Mouse (Mus musculus) adrenal gland, adult 2 months (tissue): ENCODE measurements around the gene Micu1. TPM values are rescaled to one million over a fixed set of nuclear protein-coding genes. Genes with fewer than 3 reads are reported as not detected.
A peak's percentile ranks its signal among the peaks of the same experiment; 100 is the strongest.
"Not testable (repeated sequence)": the region's sequence is repeated elsewhere in the genome, so short reads cannot be mapped to it uniquely, and the experiment has no call there.

Experiments used
- DNase-seq: peaks from one replicate; pipeline ENCODE4 v3.0.0; 2021
- long read RNA-seq: library from polyadenylated mRNA; stranded (forward); transcript quantifications from one replicate; pipeline ENCODE4 v2.0.0, GENCODE M21; 2021
- polyA plus RNA-seq: library from polyadenylated mRNA; depleted of rRNA; stranded (reverse); fragments of >200 nt; gene quantifications from 2 replicates; pipeline ENCODE4 v1.2.3, GENCODE M21; 2012; rRNA removed
- total RNA-seq, 2 experiments: library from RNA; stranded (reverse); gene quantifications; 2 replicates each; pipeline ENCODE4 v1.2.3; 2021

Gene Micu1
- total RNA-seq (10 to 100 TPM; 65.8 to 74.9 TPM), polyA plus RNA-seq (41.7 and 46.5 TPM in 2 replicates)
- long read RNA-seq, transcript Micu1-205 (2 exons, 360 nt), result minor isoform, 9 of 110 reads
- long read RNA-seq, transcript Micu1-204 (12 exons, 2,442 nt), result major isoform, 93 of 110 reads
- long read RNA-seq, partial matches to known transcripts, result 4 of 110 reads
- long read RNA-seq, other reads (novel, unspliced or antisense), result 3 of 110 reads

DNA sequence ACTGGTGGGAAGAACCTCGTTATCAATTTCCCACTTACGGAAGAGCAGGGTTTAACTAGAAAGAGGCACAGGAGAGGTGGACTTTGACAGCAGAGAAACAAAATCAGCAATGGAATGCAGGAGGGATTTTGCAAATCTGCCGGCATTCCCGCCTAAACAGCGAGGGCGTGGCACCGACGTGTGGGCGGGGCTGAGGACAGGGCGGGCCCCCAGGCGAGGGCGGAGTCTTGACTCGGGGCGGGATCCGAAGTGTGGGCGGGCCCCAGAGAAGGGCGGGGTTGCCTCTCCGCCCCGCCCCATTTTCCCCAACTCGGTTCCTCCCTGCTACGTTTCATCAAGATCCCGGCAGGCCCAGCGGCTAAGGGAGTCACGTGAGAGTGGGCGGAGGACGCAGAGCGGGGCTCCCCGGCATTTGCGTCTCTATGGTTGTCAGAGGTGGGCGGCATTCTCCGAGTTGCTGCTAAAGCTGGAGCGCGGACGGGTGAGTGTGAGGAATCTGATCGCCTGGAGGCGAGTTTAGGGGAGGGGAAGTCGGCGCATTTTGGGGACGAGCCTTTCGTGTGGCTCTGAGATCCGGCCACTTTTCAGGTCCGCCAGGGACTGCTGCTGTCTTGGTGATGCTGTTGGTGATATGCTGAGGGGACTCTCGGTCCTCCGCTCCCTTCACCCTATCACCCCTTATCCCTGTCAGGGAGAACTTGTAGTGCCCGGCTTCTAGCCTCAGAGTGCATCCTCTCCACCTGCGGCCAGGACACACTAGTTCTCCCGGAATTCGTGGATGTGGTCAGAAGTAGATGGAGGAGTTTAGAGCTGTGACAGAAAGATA, at the start of gene Micu1:
TSS of gene Micu1 (plus strand) at position 271 of the 826 bp plus-strand sequence.
- DNase-seq, result peak; percentile 98

DNA sequence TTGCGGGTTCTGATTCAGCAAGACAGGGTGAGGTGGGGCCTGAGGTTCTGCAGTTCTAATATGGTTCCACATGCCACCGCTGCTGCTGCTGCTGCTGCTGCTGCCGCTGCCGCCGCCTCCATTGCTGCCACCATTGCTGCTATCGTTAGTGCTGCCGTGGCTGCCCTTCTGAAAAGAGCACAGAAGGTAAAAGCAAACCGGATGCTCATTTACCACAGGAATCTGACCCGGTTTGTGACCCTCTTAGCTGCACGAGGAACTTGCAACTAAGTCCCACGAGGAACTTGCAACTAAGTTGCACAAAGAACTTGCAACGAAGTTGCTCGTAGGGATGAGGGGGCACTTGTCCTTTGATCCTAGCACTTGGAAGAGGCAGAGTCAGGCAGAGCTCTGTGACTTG, 45.5 kb upstream of the Micu1 start:
- no peak for DNase-seq

DNA sequence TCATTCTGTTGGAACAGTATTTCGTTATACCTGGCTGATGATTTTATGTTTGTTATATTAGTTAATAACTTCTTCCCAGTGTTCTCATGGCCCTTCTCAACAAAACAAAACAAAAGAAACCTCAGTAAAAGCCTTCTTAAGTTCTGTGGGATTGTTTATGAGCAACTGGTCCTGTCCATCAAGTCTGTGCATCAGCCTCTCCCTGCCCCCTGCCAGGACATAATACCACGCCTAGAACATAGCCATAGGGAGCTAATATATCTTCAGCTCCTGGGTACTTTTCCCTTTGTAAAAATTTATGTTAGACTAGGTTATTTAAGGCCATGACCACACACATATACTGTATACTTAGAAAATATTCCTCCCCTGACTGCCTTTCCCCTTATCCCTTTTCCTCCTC, 37.5 kb upstream of the Micu1 start:
- DNase-seq, result no peak

DNA sequence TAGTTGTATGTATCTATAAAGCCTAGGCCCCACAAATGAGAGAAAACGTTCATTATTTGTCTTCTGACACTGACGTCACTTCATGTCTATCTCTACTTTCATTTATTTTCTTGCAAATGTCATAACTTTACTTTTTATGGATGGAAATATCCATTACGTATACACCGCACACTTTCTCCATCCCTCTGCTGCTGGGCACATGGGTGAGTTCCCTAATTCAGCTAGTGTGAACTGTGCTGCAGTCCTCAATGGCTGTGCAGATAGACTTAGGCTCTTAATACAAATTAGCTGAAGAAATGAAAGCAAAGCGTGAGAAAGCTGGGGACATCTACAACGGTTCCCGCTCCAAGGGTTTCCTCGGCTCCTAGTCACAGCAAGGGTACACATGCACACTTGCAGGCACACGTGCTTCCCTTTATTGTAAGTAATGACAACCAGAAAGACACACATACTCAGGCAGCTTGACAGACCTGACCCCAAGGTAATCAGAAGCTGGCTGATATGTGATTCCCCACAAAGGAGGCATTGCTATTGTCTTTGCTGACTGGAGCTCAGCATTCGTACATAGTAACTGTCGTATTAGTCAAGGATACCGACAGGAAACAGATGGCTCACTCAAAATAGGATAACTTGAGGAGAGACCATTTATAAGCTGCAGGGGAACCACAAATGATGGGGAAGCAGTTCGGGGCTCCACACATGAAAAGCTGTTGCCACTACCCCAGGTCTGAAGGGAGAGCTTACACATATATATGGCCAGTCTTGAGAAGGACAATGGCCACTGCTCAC, 36.6 kb upstream of the Micu1 start:
- no peak for DNase-seq

DNA sequence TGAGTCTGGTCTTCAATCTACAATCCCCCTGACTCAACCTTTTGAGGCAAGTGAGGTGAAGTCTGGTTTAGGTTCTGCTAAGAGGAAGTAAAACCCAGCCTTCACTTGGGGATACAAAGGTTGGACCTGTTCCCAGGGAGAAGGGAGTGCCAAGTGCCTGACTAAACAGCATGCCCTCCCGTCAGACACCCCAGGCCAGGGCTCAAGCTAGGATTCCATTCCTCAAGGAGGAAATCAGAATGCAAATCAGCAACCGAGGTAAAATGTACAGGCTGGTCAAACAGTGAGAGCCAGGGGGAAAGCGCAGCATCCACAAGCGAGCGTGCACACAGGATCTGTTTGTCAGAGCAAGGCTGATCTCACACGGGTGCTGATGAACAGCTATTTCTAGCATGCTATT, 34.9 kb upstream of the Micu1 start:
- DNase-seq, result peak; percentile 29

DNA sequence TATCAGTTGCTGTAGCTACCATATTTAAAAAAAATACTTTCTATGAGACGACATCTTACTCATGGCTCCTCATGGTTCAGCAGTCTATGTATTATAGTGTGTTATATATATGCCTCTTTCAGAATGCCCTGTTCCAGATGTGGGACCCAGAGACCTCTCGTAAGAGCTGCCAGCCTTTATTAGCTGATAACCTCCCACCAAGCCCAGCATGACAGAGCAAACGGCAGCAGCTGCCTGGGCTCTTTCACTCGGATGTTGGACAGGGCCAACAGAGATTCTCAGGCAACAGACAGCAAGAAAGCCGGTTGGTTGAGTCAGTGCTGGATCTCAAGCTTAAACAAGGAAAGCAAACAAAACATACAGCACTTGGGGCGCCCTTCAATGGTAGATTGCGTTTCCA, 33.8 kb upstream of the Micu1 start:
- no peak for DNase-seq

DNA sequence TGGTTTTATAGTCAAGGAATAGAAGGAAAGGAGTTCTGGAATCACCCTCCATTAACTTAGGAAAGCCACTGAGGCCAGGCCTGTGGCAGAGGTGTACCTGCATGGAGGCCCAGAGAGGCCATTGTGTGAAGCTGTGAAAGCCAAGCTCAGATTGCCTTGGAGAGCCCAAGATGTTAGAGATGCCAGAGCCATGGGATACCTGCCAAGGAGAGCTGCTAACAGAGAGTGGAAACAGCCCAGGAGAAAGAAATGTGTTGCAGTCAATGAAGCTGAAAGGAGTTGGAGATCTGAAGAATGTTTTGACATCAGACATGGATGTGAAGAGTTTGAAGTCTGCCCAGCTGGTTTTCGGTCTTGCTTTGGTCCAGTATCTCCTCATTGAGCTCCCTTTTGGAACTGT, 24.4 kb upstream of the Micu1 start:
- DNase-seq, result no peak

DNA sequence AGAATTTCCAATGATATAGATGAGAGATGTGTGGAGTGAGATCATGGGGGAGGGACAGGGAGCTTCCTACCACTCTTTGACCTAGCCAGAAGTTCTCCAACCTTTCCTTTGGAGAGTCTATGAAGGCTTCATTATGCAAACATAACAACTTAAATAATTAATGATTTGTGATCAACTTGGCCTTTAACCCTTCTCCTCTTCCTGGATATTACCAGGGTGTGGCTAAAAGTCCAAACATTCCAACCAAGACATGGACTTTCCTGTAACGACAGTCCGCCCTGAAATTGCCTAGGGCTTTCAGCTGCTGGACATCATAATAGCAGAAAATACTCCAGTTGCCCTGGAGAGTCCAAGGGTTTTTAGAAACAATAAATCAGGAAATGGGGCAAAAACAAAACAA, 23.1 kb upstream of the Micu1 start:
- no peak for DNase-seq

DNA sequence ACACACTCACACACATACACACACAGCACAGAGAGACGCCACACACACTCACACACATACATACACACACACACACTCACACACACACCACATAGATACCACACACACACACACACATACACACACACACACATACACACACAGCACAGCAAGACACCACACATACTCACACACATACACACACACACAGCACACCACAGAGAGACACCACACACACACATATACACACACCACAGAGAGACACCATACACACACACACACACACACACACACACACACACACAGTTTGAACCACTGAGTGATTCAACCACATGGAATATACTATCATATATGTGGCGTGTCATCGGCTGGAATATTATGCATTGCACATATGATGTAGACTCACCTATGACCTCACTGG, 16.7 kb upstream of the Micu1 start:
- DNase-seq, result not testable (repeated sequence)

DNA sequence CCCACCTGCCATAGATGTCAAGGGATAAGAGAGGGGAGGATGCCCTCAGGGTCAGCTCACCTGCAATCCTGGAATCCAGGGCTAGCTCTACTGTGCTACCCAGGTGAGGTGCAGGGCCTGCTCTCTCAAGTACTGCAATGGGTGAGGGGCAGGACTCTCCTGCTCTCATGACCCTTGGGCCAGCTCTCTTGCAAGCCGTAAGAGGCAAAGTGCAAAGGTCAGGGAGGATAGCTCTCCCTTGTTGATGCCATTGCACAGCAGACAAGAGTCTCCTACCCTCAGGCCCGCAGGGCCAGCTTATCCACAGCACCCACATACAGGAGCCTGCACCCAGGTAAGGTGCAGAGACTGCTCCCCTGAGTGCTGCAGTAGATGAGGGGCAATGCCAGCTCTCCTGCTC, 15.2 kb upstream of the Micu1 start:
- no peak for DNase-seq

DNA sequence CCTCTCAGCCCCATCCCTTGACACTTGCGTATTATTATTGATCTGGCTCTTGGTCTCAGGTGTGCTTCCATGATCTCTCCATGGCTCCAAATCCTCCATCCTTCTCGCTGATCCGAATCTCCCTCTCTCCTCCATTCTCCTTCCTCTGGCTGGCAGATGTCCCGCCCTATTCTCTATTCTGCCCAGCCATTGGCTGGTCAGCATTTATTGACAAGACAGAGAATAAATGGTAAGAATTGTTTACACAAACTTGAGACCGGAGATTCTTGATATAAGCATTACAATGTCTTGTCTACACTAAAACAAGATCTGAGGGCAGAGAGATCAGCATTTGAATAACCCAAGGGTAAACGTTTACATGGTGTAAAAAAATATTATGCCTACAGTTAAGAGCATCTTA, 12.4 kb upstream of the Micu1 start:
- no peak for DNase-seq

DNA sequence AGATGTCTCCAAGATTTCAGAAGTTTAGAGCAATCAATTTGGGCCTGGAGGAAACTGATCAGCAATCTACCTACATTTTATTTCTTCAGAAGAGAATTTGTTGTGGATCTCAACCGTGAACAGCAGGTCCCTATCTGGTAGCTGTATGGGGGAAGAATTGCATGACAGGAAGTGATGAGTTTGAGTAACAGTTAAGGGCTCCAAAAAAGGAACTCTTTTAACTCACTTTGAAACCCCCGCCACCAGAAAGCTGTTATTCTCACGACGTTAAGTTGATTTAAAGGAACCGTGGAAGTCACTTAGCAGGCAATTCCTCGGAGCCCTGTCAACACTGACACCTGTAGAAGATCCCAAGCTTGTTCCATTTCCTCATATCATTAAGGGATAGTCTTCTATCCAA, 9.8 kb upstream of the Micu1 start:
- no peak for DNase-seq

DNA sequence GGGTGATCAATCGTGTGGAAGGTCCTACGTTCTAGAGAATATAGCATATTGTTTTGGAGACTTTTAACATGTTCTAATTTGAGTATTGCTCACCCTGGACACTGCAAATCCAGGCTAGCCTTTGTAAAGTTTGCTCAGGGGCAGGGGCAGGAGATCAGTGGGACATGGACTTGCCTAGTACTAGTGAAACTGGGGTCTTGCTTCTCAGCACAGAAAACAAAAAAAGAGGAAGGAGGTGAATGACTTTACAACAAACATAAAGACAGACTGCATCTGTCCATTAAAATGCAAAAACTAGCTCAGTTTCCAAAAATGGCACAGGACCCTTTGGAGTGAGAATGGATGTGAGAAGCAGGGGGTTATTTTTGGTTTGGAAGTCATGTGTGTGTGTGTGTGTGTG, 8.2 kb upstream of the Micu1 start:
- DNase-seq, result no peak

DNA sequence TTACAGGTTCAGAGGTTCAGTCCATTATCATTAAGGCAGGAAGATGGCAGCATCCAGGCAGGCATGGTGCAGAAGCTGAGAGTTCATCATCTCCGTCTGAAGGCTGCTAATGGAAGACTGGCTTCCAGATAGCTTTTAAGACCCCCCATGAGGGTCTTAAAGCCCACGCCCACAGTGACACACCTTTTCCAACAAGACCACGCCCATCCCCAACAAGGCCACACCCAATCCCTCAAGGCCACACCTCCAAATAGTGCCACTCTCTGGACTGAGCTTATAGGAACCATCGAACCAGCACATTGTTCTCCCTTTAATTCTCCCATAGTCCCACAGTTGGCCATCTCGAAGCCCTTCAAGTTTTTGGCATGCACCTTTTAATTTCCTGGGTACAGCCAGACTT, 2.8 kb upstream of the Micu1 start:
- DNase-seq, result no peak

DNA sequence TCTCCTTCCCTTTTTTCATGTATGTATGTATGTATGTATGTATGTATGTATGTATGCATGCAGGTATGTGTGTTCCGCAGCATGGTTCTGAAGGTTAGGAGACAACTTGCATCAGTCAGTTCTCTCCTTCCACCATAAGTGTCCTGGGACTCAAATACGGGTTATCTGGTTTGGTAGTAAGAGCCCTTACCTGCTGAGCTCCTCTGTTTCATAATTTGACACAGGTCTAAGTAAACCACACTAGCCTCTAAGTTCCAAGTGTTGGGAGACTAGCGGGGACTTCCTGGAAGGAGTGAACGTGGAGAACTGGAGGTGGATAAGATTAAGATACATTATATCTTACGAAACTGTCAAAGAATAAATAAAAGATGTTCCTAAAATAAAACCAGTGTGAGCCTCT, 472 bp upstream of the Micu1 start:
- no peak for DNase-seq

DNA sequence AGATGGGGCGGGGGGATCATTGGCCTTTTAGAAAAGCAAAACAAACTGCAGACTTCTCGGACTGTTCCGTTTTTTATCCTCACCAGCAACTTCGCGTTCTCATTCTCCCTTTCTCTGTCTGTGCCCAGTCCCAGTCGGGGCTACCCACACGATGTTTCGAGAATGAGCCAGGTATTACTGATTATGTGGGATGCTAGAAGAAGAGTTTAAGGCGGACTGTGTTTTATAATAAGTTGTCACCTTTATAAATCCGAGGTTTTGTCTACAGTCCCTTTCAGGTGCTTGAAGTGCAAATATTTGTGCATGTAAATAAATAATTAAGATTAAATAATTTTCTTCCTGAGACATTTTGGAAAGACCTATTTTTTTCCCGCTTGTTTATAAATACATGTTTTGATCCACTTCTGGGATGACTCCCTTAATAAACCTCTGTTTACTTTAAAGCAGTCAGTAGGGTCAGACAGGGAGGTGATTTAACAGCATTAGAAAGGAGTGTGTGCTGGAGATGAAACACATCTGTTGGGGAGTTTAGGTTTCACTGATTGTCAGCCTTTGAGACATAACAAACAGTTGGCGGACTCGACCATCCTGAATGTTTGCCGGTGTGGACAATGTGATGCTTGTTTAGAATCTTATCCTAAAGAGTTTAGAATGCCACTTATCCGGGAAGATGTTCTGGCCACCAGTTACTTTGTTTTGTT, 933 bp downstream of the Micu1 start:
- no peak for DNase-seq

DNA sequence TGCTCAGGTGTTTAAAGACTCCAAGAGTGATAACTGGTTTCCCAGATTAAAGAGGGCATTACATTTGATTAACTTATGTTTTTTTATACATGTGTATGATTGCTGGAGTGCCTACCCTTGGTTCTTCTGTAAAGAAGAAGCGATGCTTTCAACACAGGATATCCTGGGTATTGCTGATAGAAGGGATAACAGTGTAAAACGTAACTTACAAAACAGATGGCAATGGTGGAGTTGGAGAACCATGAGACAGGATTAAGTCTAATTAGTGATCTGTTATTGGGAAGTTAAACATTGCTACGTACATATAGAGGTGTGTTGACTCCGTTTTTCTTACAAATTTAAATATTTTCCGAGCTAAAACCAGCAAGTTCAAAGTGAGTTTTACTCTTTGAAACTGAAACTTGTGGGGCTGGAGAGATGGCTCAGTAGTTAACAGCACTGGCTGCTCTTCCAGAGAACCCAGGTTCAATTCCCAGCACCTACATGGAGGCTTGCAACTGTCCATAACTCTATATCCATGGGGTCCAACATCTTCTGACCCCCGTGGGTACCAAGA, 4.8 kb downstream of the Micu1 start:
- no peak for DNase-seq

DNA sequence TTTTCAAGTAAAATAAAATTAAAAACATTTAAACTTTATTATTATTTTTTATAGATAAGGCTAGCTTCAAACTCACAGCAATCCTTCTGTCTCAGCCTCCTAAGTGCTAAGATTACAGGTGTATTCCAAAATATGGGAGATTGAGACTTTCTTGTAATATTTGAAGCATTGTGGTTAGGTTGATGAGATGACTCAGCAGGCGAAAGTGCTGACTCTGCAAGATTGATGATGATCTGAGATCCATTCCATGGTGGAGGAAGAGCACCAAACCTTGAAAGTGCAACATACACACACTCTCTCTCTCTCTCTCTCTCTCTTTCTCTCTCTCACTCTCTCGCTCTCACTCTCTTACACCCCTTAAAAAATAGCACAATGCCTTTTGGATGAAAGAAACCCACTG, 5.3 kb downstream of the Micu1 start:
- no peak for DNase-seq

DNA sequence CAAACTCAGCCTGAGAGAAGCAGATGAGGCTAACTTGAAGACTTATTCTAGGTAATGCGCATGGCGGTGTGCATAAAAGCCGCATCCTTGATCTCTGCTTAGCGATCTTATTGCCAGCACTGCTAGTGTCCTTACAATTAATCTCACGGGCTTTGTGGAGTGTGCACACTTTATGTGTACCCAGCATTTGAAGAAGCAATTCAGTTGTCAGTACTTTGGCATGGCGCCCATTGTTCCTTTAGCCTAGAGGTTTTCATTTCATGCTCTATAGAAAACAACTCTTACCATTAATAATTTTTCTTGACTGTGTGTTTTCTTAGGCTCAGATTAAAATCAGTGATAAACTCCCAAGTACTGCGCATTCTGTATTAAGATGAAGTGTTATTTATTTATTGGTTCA, 7.0 kb downstream of the Micu1 start:
- DNase-seq, result peak; percentile 10

DNA sequence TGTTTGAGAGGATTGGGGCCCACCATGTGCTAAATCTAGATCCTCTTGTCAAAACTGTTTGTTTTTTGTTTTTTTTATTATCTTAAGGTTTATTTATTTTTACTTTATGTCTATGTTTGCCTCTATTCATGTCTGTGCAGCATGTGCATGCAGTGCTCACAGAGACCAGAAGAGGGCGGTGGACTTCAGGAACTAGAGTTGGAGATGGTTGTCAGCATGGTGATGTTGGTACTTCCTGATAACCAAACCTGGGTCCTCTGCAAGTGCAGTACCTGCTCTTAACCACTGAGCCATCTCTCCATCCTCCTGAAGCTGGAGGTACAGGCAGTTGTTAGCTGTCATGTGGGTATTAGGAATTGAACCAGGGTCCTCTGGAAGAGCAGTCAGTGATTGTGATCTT, 8.0 kb downstream of the Micu1 start:
- DNase-seq, result no peak

DNA sequence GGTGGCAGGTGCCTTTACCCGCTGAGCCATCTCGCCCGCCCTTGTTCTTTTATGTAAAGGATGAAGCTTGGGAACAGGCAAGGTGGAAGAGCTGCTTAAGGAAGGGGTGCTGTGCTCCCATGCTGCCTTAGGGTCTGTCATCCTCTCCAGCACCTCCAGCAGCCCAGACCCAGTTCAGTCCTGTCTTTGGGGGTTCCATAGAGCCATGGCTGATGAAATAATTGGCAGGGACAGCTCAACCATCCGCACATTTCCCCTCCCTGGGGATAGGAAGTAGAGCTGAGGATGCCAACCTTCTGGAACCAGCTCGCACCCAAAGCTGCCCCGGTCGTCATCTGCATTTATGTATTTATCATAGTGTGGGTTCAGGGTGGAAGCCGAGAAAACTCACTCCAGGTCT, 9.8 kb downstream of the Micu1 start:
- DNase-seq, result no peak

DNA sequence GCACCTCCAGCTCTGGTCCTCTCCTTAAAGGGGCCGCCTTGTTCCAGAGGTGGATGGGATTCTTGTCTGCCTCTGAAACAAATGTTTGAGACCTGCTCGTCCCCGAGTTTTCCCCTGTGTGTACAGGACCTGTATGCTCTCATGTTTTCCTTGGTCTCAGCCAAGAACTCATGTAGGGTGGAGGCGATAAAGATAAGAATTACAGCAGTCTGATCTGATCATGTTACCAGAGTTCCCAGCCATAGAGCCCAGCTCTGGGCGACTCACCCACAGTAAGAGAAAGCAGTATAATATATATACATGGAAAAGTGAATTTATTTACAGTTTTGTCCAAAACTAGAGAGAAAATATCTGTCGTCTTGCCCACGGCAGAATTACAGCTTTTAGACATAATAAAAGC, 17.7 kb downstream of the Micu1 start:
- no peak for DNase-seq
